Mouse (Mus musculus) heart, postnatal 10 days (tissue): ENCODE data around the gene Celf5. TPM values are rescaled to one million over a fixed set of nuclear protein-coding genes. Genes with fewer than 3 reads are reported as not detected.

Source experiments
- DNase-seq, 2 experiments: peaks; one replicate each; pipeline ENCODE4 v3.0.0; 2021
- intact Hi-C: fragments of 180-260 bp; cut with DNase I; formaldehyde crosslinking; loops from one replicate; pipeline ENCODE4 v1.15.1; 2025
- total RNA-seq, 2 experiments: library from RNA; stranded (reverse); gene quantifications; 2 replicates each; pipeline ENCODE4 v1.2.3; 2021

Gene Celf5
- under 1 TPM; 0.32 to 0.48 TPM for total RNA-seq

DNA sequence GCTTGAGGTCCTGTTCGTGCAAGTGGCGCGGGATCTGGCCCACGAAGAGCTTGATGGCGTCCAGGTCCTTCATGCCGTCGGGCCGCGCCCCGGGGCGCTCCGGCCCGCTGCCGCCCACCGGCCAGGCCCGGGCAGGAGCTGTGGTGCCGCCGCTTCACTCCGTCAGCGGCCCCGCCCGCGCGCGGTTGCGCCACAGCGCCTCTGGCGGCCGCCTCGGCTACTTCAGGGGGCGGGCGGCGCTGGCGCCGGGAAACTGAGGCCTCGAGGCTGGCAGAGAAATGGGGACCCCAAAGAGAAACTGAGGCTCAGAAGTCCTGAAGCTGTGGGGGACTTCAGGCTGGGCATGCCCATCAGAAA is at the start of gene Celf5:
Gene Celf5, minus strand, starts transcription at position 177 of the 357 bp plus-strand sequence.
- intact Hi-C loops = no loop called here
- peak; percentile 61 to 63 for DNase-seq

DNA sequence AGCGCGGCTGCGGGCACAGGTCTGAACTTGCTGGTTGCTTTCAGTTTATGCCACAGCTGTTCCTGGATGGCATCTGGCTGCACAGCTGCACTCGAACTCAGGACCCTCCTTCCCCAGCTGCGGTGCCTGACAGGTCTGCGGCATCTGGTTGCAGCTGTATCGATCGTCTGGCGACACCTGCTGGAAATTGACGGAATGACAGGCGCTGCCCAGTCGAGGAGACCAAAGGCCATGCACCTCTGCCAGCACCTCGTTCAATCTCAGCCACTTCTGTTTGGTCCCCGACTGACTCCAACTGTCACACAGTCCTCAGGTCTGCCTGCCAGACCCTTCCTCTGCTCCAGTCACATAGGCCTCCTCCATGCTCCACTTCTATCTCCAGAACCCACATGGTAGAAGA is 44.3 kb upstream of the Celf5 start:
- intact Hi-C loops = loop anchor here (2.0 kb wide), 1 partner anchor 24 kb away; no protein-coding TSS in a partner anchor
- peak; percentile 84 to 91 for DNase-seq

DNA sequence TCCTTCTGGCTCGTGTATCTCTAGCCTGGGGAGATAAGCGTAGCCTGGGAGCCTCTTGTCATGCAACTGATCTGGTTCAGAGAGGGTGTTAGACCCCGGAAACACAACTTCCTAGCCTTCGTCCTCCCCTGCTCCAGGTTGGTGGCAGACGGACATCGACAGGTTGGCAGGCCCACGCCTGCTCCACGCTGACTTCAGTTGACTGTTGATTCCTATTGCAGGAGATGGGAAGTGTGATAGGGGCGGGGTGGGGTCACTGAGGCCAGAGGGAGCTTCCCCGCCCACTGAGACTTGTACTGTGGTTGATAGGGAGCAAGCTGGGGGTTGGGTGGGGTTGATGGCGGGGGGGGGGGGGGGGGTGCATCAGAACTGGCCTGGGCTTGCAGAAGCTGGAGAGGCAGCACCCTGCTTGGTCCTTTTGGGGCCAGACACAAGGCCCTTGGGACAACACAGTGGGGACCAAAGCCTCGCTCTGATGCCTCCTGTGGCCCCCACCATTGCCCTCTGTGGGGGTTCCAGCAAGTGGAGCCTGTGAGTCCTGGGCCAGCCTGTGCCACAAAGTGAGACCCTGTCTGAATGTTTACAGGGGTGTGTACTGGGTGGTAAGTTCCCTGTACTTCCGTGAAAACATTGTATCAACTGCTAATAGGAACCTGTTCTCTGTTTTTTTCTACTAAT is 42.6 kb upstream of the Celf5 start:
- DNase-seq = no peak

DNA sequence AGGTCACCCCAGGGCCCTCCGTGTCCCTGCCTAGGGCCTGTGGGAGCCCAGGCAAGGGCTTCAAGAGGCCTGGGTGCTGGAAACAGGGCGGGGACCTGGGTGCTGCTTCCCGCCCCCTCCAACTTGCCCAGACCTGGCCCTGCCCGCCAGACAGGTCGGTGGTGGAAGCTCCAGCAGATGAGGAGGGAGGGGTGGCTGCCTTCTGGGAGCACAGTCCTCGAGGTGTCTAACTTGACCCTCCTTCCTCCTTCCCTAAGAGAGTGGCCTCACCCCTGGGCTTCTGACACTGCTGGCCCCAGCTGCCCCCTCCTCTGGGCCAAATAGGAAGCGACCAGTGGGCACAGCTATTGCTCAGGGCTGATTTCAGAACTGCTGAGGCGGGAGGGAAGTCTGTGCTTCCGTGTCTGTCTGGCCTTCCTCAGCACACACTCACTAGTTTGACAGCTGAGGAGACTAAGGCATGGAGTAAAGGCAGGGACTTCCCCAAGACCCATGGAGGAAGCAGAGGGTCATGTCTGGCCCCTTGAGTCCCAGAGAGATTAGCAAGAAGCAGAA is 41.6 kb upstream of the Celf5 start, which contains the start of gene Gna15:
Gene Gna15, minus strand, starts transcription at position 175 of the 555 bp plus-strand sequence.
- no peak for DNase-seq
- intact Hi-C loops = no loop called here

More for the DNA sequence above, 42.6 kb upstream of the Celf5 start:
- intact Hi-C loops = no loop called here

DNA sequence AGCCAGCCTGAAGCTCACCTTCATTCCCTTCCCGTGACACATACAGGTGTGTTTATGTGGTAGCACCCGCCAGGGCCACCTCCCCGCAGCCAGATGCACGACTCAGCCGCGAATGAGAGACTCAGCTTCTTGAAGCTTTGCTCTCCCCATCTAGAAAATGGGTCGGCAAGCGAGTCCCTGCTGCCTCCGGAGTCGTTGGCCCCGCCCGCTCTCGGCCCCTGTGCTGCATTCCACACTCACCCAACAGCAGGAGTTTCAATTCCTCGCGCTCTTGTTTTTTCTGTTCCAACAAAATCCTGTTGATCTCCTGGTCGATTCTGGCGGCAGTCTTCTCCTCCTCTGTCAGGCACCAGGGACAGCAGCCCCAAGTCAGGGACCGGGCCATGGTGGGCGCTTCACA is 41.1 kb upstream of the Celf5 start:
- intact Hi-C loops = no loop called here
- DNase-seq = no peak

DNA sequence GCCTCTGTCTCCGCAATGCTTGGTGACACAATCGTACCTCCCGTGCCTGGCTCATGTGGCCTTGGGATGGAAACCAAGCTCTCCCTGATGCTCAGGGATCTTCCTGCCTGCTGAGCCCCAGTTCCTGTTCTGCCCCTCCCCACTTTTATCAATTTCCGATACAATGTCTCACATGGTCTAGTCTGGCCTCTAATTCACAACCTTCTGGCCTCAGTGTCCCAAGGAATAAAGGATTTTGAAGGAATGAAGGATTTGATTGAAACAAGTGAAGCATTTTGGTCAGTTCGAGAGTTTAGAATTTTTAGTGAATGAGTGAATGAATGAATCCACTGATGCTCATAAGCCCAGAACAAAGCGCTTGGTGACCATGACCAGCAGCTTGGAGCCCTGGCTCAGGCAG is 40.6 kb upstream of the Celf5 start:
- DNase-seq = no peak
- intact Hi-C loops = no loop called here

DNA sequence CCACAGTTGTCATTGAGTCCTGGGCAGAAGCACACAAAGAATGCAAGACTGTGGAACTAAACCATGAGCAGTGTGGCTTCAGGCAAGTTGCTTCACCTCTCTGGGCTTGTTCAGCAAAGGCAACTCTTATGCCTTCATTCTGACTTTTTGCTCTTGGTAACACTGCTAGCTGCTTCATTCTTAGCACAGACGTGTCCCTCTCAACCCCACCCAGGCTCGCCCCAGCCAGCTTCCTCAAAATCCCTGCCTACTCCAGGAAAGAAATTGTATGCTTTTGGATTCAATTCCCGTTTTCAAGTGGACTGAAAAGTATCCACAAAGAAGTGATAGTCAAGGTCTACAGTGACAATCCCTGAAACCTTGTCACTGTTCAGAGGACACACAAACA is 37.5 kb upstream of the Celf5 start:
- no peak for DNase-seq
- intact Hi-C loops = loop anchor here (2.0 kb wide), 1 partner anchor 31 kb away; no protein-coding TSS in a partner anchor

DNA sequence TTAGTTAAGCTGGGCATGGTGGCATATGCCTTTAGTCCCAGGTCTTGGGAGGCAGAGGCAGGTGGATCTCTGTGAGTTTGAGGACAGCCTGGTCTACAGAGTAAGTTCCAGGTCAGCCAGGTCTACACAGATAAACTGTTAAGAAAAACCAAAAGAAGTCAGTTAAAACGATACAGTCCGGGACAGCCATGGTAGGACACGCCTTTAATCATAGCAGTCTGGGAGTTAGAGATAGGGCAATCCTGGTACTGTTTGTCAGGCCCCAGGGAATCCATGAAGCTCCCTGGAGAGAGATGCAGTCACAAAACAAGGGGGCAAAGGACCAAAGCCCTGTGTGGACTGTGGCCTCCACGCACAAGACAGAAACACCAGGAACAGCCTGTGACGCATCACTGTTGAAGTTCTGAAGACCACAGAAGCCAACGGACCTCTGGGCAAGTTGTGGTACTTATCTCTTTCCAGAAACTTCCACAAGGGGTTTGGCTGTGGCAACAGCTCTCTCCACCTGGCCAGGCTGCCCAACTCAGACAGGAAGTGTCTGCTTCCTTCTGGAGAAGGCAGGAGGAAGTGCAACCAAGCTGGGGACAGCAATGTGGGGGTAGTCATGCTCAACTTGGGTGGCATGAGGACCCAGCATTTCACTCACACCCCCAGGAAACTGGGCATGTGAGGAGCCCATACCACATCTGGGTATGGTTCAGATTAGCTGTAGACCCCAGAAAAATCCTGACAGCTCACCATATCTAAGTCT is 36.9 kb upstream of the Celf5 start:
- no peak for DNase-seq
- intact Hi-C loops = loop anchor here (2.0 kb wide), 1 partner anchor 31 kb away; no protein-coding TSS in a partner anchor

DNA sequence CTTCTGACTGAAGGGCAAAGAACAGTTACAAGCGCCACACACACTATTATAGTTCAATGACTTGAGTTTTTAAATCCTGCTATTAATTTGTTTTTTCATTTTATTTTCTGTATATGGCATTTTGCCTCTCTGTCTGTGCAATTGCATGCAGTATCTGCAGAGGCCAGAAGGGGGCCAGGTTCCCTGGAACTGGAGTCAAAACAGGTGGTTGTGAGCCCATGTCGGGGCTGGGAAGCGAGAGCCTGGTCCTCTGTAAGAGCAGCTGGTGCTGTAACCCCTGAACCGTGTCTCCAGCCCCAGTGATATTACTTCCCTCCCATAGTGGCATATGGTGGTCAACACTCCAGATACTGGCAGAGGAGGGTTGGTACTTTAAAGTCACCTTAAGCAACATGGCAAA is 36.0 kb upstream of the Celf5 start:
- intact Hi-C loops = loop anchor here (2.0 kb wide), 1 partner anchor 32 kb away; no protein-coding TSS in a partner anchor
- DNase-seq = peak; percentile 66 to 84

DNA sequence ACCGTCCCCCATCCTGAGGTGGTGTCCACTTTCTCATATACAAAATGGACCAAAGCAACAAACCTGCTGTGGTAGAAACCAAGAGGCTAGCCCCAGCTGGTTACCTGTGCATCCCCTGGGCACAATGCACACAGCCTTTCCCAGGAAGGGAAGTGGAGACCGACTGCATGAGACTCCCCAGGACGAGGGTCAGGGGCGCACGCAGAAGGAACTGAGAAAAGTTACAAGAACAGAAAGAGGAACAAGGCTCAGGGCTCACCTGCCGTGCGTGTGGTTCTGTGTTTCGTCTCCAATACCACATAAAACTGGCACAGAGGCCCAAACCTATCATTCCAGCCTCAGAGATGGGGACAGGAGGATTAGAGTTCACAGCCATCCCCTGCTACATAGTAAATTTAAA is 34.7 kb upstream of the Celf5 start:
- intact Hi-C loops = no loop called here
- no peak for DNase-seq

DNA sequence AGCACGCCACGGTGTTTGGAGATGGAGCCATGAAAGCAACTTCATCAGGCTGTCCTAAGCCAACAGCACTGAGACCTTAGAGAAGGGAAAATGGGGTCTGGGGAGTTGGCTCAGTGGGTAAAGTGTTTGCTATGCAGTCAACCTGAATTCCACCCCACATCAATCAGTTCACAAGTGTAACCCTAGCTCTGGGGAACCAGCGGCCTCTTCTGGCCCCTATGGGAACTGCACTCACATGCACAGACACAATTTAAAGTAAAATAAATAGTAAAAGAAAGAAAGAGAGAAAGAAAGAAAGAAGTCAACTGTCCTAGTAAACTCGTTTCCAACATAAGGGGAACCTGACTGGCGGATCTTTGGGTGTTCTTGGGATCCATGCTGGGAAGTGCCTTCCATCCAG is 31.3 kb upstream of the Celf5 start:
- intact Hi-C loops = no loop called here
- no peak for DNase-seq

DNA sequence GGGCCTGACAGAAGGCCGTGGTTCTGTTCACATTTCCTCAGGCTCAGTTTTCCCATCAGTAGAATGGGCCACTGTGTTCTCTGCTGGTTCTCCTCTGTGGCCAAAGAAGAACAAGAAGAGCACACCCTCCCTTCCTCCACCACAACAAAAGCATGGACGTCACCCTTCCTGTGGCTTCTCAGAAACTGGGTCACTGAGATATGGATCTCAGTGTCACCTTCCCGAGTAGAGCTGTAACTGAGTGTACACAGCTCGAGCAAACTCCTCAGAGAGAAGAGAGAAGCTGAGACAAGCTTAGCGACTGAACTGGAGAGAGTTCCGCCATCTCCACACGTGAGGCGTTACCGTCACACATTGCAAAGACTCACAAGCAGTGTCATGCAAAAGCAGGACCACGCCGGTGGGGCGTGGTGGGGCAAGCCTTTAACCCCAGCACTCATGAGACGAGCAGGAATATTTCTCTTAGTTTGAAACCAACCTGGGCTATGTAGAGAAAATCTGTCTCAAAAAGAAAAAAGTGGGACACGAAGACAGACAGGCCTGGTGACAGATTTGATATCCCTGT is 27.8 kb upstream of the Celf5 start:
- DNase-seq = no peak
- intact Hi-C loops = no loop called here

DNA sequence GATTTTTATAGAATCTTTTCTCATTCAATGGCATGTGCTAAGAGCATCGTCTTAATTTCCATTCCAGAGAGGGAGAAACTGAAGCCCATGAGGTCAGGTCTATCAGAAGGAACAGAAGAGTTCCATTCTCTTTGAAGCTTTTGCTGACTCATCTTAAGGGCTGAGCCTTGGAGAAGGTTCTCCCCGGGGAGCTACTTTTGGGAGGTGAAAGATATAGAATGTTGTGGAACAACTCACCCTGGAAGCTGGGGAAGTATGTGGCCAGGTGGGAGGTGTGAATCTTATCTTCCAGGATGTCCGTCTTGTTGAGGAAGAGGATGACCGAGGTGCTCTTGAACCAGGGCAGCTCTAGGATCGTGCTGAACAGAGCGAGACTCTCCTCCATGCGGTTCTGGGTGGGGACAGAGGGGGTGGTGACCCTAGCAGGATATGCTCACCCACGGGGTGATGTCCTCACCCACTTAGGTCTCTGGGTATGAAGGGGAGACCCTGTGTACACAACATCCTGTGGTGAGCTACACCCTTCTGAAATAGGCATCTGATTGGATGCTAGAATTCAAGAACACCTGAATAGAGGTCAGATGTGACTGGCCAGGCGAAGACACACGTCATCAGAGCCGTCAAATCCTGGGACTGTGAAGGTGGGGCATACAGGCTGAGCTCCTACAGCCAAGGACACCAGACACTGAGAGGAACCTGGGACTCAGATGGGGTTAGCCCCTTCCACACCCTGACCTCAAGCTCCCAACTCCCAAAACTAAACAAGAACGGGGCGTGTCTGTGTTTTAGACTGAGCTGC is 25.4 kb upstream of the Celf5 start:
- intact Hi-C loops = no loop called here
- no peak for DNase-seq

DNA sequence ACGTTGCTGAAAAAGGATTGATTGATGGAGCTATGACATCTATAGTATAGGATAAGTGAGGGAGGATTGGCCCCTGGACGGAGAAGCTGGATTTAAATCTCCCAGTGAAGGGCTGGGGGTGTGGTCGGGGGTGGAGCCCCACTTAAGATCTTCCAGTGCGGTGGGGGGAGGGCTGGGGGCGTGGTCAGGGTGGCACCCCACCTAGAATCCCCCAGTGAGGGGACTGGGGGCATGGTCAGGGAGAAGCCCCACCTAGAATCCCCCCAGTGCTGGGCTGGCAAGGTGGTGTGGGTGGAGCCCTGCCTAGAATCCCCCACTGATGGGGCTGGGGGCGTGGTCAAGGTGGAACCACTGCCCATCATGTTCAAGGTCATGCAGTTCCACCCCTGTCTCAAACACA is 24.6 kb upstream of the Celf5 start:
- intact Hi-C loops = no loop called here
- no peak for DNase-seq

DNA sequence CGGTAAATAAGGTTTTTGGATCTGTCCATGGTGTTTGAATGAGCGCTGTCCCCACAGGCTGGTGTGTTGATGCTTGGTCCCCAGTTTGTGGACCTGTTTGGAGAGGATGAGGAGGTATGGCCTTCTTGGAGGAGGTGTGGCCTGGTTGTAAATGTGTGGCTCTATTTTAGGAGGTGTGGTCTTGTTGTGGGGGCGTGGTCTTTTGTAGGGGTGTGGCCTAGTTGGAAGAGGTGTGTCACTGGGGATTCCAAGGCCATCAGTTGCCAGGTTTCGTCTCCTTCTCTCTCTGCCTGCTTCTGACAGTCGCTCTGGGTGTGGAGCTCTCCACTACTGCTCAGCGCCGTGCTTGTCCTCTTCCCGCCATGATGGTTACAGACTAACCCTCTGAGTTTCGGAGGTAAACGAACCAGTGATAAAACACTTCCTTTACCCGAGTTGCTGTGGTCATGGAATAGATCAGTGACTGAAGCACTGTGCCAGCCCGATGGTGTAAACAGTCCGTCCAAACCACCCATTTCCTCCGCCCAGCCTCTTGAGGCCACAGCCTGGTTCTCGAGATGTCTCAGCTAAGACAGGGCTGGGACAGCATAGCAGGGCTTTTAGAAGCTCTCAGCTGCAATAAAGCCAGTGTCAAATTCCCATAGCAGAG is 22.6 kb upstream of the Celf5 start:
- intact Hi-C loops = no loop called here
- no peak for DNase-seq

DNA sequence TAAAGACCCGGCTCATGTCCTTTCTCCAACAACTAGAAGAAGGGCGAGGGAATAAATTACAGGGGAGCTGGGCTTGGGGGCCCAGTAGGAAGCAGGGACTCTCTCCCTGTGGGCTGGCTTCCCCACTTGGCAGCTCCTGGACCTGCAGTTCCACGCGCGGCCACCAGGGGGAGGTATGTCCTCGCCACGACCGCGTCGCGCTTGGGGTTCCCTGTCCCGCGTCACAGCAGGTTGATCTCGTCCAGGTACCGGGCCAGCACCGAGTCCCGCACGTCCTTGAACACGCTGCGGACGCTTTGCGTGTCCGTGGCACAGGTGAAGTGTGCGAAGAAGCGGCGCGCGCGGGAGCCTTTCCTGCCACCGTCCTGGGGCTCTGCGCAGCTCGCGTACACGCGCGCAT is 20.1 kb upstream of the Celf5 start:
- peak; percentile 89 to 95 for DNase-seq
- intact Hi-C loops = loop anchor here (1.0 to 2.0 kb wide), 4 partner anchors 24 to 668 kb away; no protein-coding TSS in a partner anchor

DNA sequence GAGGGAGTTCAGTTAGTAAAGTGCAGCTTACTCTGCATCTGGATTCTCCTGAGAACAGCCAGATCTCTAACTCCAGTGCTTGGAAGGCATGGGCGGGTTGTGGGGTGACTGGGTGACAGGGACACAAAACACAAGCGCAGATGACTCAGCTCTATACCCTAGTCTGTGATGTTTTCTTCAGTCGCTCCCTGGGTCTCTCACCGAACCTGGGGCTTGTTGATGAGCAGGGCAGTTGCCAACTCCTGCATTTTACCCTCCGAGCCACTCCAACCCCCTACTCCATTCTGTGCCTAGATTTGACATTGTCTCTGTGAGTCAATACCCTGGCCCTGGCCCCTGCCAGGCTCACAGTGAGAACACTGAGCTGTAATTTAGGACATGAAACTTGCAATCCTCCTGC is 19.4 kb upstream of the Celf5 start:
- intact Hi-C loops = loop anchor here (1.0 to 2.0 kb wide), 4 partner anchors 25 to 669 kb away; no protein-coding TSS in a partner anchor
- no peak for DNase-seq

DNA sequence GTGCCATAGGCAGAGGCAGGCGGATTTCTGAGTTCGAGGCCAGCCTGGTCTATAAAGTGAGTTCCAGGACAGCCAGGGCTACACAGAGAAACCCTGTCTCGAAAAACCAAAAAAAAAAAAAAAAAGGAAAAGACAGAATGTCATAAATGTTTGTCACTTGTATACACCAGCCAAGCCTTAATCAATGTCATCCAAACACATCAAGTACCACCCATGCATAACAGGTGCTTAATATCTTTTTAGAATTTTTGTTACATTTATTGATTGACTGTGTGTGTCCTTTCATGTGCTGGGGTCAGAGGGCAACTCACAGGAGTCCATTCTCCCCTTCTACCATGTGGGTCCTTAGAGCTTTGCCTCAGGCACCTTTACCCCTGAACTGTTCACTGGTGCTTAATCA is 17.5 kb upstream of the Celf5 start, which contains the start of gene S1pr4:
Gene S1pr4, minus strand, starts transcription at position 101 of the 400 bp plus-strand sequence.
- intact Hi-C loops = no loop called here
- DNase-seq = no peak

DNA sequence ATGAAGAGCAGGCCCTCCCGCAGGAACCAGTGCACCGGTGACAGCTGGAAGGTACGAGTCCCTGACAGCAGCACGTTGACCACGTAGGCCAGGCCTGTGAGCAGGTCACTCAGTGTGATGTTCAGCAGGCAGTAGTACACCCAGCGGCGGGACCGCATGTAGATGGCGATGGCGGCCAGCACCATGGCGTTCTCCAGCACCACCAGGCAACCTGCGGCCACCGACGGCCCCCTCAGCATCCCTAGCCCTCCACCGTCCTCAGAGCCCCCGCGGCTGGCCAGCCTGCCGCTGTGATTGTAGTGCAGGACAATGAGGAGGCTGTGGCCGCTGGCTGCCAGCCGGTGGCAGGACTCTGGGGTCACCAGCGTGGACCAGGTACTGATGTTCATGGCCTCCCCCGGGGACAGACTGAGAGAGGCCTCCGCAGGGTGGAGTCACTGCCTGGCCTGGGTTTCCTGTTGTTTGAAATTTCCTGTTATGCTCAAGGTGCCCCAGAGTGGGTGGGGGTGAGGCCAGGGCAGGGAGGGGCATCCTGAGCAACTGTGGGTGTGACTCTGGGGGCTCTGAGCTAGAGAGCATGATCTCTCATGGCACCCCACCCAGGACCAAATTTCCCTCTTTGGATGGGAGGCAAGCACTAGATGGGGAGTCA is 16.9 kb upstream of the Celf5 start:
- peak in 1 of 2 experiments; percentile 31 for DNase-seq
- intact Hi-C loops = no loop called here
